Mouse (Mus musculus) left cerebral cortex, adult 18-20 months (tissue): ENCODE data around the gene Mapk1ip1. TPM values are rescaled to one million over a fixed set of nuclear protein-coding genes. Genes with fewer than 3 reads are reported as not detected.

Experiments
- DNase-seq, 2 experiments: peaks; one replicate each; pipeline ENCODE4 v3.0.0; 2021 to 2022; ENCODE audit warnings: low spot score in 2 of 2, mixed read lengths in 1 of 2
- total RNA-seq, 2 experiments: library from RNA; stranded (reverse); gene quantifications; 2 replicates each; pipeline ENCODE4 v1.2.3; 2021

Mapk1ip1 gene
- total RNA-seq, 2 experiments from 2014 or later: 38.9 to 41.1 TPM

GRCm38 (mm10) chr7:138841436-138842151 lies 4.5 kb downstream of the Mapk1ip1 start:
- DNase-seq: no peak

- DNase-seq: peak; percentile 80 to 81
Measured at GRCm38 (mm10) chr7:138840594-138841021, 5.5 kb downstream of the Mapk1ip1 start.

GRCm38 (mm10) chr7:138835028-138835427 lies 11.0 kb downstream of the Mapk1ip1 start:
- DNase-seq: no peak

- DNase-seq: peak; percentile 76 to 79
Measured at GRCm38 (mm10) chr7:138827812-138828211, 18.3 kb downstream of the Mapk1ip1 start.

GRCm38 (mm10) chr7:138824995-138825756 lies 20.9 kb downstream of the Mapk1ip1 start:
- DNase-seq: no peak

GRCm38 (mm10) chr7:138824423-138824822 lies 21.6 kb downstream of the Mapk1ip1 start:
- DNase-seq: no peak

GRCm38 (mm10) chr7:138818314-138818713 lies 27.8 kb downstream of the Mapk1ip1 start:
- peak in 1 of 2 experiments; percentile 25 for DNase-seq

- DNase-seq: no peak
Measured at GRCm38 (mm10) chr7:138813213-138813875, 32.7 kb downstream of the Mapk1ip1 start.

GRCm38 (mm10) chr7:138807146-138807545 lies 38.9 kb downstream of the Mapk1ip1 start:
- DNase-seq: no peak

- no peak for DNase-seq
Measured at GRCm38 (mm10) chr7:138803386-138803785, 42.7 kb downstream of the Mapk1ip1 start.

- peak; percentile 24 to 28 for DNase-seq
Measured at GRCm38 (mm10) chr7:138788109-138788508, 58.0 kb downstream of the Mapk1ip1 start.

Other genes with a start within 250 kb of the Mapk1ip1 start
- 10 to 100 TPM; 73.4 to 75.4 TPM for gene Ppp2r2d, start 194 bp downstream of the Mapk1ip1 start, total RNA-seq
- 100 to 1,000 TPM; 132 to 142 TPM for gene Bnip3, start 63.2 kb upstream of the Mapk1ip1 start, total RNA-seq
- gene Jakmip3, start 94.5 kb upstream of the Mapk1ip1 start, total RNA-seq: 10 to 100 TPM; 45.8 to 52.1 TPM
- gene Dpysl4, start 239.7 kb upstream of the Mapk1ip1 start, total RNA-seq: 10 to 100 TPM; 41.8 to 46.8 TPM